Mouse (Mus musculus) lung, postnatal 25 days (tissue): Measurements from ENCODE around the gene Fam129a.

Source experiments
- DNase-seq: peaks from one replicate; pipeline ENCODE4 v3.0.0; 2022; ENCODE audit warnings: low spot score

Fam129a gene

GRCm38 (mm10) chr1:151625690-151626089 lies 54.7 kb downstream of the Fam129a start:
- DNase-seq: no peak

GRCm38 (mm10) chr1:151626631-151627030 lies 55.6 kb downstream of the Fam129a start:
- DNase-seq: no peak

- DNase-seq: no peak
Observed at GRCm38 (mm10) chr1:151627141-151627540, 56.2 kb downstream of the Fam129a start.

GRCm38 (mm10) chr1:151629591-151630250 lies 58.7 kb downstream of the Fam129a start:
- DNase-seq: no peak

- DNase-seq: no peak
Observed at GRCm38 (mm10) chr1:151630251-151630628, 59.3 kb downstream of the Fam129a start.

- DNase-seq: no peak
Observed at GRCm38 (mm10) chr1:151631061-151631460, 60.1 kb downstream of the Fam129a start.

- DNase-seq: no peak
Observed at GRCm38 (mm10) chr1:151631703-151632294, 60.8 kb downstream of the Fam129a start.

- no peak for DNase-seq
Observed at GRCm38 (mm10) chr1:151632567-151633356, 61.8 kb downstream of the Fam129a start.

GRCm38 (mm10) chr1:151636637-151637036 lies 65.7 kb downstream of the Fam129a start:
- no peak for DNase-seq

GRCm38 (mm10) chr1:151637351-151637922 lies 66.5 kb downstream of the Fam129a start:
- no peak for DNase-seq

- no peak for DNase-seq
Observed at GRCm38 (mm10) chr1:151638357-151638756, 67.4 kb downstream of the Fam129a start.

- no peak for DNase-seq
Observed at GRCm38 (mm10) chr1:151638770-151639169, 67.8 kb downstream of the Fam129a start.

- DNase-seq: no peak
Observed at GRCm38 (mm10) chr1:151646380-151646779, 75.4 kb downstream of the Fam129a start.

GRCm38 (mm10) chr1:151648099-151648498 lies 77.1 kb downstream of the Fam129a start:
- no peak for DNase-seq

GRCm38 (mm10) chr1:151657042-151657605 lies 86.1 kb downstream of the Fam129a start:
- no peak for DNase-seq

- peak; percentile 23 for DNase-seq
Observed at GRCm38 (mm10) chr1:151658291-151658830, 87.4 kb downstream of the Fam129a start.

- DNase-seq: no peak
Observed at GRCm38 (mm10) chr1:151659636-151660035, 88.7 kb downstream of the Fam129a start.

- no peak for DNase-seq
Observed at GRCm38 (mm10) chr1:151660251-151660650, 89.3 kb downstream of the Fam129a start.

- DNase-seq: no peak
Observed at GRCm38 (mm10) chr1:151660883-151661282, 89.9 kb downstream of the Fam129a start.

- DNase-seq: no peak
Observed at GRCm38 (mm10) chr1:151661684-151662439, 90.9 kb downstream of the Fam129a start.

- no peak for DNase-seq
Observed at GRCm38 (mm10) chr1:151662958-151663357, 92.0 kb downstream of the Fam129a start.
